Mouse (Mus musculus): ENCODE data around the gene Pepd.

The Pepd gene

GRCm38 (mm10) chr7:35055619-35056435 lies 143.6 kb downstream of the Pepd start:
- DNase-seq (ENCODE audit: low read depth, low spot score): peak; percentile 29

GRCm38 (mm10) chr7:35056436-35056864 lies 144.3 kb downstream of the Pepd start, which contains the start of gene Cebpg:
Cebpg (minus strand) TSS chr7:35056573.
- DNase-seq (ENCODE audit: low read depth, low spot score): peak; percentile 81

GRCm38 (mm10) chr7:35056999-35057398 lies 144.8 kb downstream of the Pepd start:
- no peak for DNase-seq (ENCODE audit: low read depth, low spot score)

GRCm38 (mm10) chr7:35057569-35057968 lies 145.4 kb downstream of the Pepd start:
- no peak for DNase-seq (ENCODE audit: low read depth, low spot score)

DNA sequence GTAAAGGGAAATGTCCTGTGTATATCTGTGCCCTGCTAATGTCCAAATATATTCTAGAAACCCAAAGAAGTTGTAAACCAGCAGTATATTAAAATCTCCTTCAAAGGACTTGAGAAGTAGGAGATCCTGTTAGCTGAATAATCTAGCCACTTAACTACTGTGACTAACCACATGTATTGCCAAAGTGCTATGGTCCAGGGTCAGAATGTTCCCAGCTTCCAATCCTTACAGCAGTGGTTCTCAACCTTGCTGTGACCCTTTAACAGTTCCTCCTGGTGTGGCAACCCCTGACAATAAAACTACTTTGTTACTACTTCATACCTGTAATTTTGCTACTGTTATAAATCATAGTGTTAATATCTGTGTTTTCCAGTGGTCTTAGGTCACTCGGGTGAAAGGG lies 146.2 kb downstream of the Pepd start:
- DNase-seq (ENCODE audit: low read depth, low spot score): no peak

- no peak for DNase-seq (ENCODE audit: low read depth, low spot score)
Observed at GRCm38 (mm10) chr7:35059467-35059866, 147.3 kb downstream of the Pepd start.

- DNase-seq (ENCODE audit: low read depth, low spot score): peak; percentile 28
Observed at GRCm38 (mm10) chr7:35064286-35065258, 152.4 kb downstream of the Pepd start.

- DNase-seq (ENCODE audit: low read depth, low spot score): no peak
Observed at GRCm38 (mm10) chr7:35065958-35066357, 153.8 kb downstream of the Pepd start.

- DNase-seq (ENCODE audit: low read depth, low spot score): no peak
Observed at GRCm38 (mm10) chr7:35066640-35067212, 154.5 kb downstream of the Pepd start.

DNA sequence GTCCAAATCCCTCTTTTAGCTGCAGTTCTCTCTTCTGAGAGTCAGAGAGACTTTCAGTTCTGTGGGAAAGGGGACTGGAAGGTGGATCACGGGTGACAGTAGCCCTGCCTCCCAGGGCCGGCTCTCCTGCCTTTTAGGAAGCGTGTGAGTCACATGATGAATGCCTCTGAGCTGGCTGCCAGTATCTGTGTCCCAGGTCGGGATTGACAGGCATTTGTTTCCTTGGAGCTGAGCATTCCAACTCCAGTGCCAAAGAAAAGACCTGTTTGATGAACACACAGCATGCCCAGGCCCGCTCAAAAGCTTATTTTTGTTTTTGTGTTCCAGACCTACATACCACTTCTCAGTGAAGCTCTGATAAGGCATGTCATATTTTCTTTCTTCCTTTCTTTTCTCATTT lies 164.5 kb downstream of the Pepd start:
- DNase-seq (ENCODE audit: low read depth, low spot score): no peak

DNA sequence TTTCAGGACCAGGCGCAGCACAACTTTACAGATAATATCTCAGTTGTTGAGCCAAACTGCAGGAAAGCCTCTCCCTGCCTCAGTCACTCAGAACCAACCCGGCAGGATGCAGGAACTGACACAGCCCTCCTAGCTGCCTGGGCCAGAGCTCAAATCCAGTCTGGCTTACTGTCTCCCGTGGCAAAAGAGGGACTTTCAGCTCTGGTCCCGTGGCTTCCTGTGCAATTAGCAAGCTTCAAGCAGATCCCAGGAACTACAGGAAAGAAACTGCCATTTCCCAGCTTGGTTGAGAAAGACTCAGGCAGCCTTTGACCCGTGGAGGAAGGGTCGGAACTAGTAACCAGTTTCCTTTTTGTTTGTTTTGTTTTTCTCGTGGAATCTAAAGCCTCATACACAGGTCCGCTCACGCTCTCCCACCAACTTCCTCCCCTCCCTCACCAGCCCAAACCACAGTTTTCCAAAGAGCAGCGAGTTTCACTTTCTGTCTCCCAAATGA lies 168.7 kb downstream of the Pepd start:
- no peak for DNase-seq (ENCODE audit: low read depth, low spot score)

DNA sequence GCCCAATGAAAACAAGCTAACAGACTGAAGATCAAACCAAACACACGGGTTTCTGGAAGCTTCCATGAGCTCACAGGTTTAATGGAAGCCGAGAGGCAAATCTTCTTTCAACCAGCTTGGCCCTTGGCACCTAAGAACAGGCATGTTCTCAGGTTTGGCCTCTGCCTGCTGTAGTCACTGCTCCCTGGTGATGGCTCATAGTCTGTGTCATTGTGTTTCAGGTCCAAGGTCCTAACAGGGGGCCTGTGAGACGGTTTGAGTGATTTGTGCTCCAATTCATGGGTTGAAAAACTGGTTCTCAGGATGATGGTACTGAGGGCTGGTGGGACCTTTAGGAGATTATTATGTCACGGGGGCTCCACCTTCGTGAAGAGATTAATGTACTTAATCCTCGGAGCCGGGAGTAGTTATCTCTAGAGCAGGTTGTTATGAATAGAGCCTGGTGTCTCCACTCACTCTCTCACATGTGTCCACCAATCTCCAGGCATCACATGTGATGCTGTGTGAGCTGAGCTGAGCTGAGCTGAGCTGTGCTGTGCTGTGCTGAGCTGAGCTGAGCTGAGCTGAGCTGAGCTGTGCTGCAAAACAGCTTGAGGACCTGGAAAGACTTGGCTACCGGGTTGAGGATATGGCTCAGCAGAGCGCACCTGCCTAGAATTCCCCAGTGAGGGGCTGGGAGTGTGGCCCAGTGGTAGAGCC lies 169.4 kb downstream of the Pepd start:
- no peak for DNase-seq (ENCODE audit: low read depth, low spot score)

DNA sequence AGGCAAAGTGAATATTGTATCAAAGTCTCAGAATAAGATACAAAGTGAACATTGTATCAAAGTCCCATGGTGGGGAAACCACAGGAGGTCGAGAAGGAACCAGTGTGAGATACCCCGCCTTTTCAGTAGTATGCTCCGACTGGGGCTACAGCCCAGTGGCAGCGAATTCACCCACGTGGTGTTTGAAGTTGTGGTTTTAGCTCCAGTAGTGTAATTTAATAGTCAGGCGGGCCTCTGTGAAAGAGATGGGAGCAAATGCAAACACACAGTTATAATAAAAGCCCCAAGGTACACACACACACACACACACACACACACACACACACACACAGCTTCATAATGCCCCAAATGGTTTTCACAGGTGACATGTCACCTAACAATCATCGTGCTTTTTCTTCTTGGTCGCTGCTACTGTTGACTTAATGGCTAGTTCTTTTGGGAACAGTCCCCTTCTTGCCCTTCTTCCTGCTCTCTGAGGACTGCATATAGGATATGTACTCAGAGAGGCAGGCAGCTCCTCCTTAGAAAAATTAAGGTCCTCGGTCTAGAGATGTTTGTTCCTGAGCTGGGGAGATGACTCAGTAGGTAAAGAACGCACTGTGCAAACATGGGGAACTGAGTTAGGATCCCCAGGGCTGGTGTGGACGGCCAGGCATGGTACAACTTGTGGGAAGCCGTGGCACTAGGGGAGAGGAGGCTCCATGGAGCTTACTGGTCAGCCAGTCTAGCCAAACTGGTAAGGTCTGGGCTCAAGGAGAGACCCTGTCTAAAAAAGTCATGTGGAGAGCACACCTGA lies 172.6 kb downstream of the Pepd start:
- no peak for DNase-seq (ENCODE audit: low read depth, low spot score)

DNA sequence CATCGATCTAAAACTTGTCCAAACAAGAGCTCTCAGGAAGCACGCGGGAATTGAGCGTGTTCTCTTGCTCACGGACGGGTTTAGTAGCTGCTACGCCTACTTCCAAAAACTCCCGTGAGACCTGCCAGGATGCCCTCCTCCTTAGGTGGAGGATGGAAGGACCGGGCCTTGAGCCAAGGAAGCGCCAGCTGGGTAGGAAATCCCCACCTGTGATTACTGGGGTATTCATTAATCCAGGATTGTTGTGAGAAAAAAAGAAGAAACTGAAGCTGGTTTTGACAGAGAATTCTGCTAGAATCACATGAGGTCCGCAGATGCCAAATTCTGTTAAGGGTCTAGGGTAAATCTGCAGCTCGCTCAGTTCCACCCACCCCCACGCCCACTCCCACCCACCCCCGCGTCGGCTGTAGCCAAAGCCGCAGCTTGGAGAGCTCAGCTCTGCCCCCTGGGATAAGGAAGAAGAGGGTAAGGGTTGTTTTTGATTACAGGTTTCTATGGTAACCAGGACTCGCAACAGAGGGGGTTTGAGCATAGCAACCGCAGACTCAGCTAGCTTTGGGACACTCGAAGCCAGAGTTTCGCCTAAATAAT lies 174.2 kb downstream of the Pepd start:
- DNase-seq (ENCODE audit: low read depth, low spot score): no peak

- DNase-seq (ENCODE audit: low read depth, low spot score): no peak
Observed at GRCm38 (mm10) chr7:35090550-35090949, 178.4 kb downstream of the Pepd start.
